Mouse (Mus musculus): Measurements from ENCODE around the gene Mrpl38.

The Mrpl38 gene

DNA sequence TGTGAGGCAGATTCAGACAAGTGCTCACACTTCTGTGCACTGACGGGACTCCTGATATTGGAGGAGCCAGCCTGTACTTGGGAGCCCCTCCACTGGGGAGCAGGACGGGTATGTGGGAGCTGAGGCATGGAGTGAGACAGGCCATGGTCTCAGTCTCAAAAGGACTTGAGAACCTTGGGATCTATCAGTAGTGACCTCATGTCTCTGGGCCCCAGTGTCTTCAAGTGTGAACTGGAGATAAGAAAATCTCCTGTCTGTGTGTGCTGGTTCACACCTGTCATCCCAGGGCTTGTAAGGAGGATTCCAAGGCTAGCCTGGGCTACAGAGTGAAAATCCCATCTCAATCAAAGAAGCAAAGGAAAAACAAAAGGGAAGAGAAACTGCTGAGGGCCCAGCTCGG lies 4.8 kb upstream of the Mrpl38 start:
- DNase-seq: no peak

DNA sequence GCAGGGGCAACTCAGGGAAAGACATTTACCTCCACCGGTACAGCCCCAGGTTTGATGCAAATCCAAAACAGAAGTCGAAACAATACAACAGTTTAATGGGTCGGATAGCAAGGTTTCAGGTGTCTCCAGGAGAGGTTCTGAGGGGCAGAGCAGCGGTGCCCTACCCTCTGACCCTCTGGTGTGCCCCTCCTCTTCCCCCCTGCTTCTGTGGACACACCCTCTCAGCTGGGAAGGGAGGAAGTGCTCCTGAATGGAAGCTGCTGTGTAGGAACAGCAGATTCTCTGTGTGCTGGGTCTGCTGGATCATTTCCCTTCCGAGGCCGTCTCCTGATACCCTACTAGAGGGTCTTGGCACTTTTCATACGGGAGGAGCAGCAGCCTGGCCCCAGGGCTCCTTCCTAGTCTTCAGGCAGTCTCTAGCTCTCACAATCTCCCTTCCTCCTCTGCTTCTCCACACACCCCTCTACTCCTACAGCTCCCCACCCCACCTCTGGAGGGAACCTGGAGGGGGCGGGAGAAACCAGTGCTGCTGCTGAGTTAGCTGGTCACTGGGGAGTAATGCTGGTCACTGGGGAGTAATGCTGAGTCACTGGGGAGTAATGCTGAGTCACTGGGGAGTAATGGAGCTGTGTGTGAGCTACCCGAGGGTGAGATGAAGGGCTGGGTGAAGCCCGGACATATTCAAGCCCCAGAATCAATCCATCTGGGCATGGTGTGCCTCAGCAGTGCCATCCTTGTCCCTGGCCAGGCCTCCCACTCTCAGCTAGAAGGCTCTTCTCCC lies 3.7 kb upstream of the Mrpl38 start:
- no peak for DNase-seq

DNA sequence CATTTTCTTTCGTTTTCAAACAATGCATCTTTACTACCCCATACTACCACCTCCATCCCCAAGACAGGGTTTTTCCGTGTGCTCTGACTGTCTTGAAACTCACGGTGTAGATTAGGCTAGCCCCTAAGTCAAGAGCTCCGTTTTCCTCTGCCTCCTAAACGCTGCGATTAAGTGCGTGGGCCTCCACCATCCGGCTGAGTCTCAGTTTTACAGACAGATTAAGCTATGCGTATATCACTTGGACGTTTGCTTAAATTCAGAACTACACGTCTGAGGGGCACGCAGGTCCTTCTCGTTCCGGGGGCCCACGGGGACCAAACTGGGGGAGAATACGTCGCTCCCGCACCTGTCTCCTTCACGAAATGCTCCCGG lies 586 bp downstream of the Mrpl38 start:
- no peak for DNase-seq

DNA sequence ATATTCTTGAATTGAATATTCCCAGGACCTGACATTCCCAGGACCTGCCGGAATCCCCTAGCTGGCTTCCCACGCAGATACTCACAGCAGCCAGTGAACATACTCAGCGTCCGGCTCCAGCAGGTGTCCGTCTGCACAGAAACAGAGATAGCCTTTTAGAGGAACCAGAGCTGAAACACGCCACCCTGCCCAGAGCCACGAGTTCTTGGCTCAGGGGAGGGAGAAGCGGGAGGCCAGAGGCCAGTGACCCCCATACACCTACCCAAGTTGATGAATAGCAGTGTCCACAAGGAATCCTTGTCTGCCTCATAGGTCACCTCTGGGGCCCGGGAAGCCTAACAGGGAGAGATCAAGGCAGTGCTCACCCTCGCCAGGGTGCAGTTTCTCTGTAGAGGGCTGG lies 4.5 kb downstream of the Mrpl38 start:
- DNase-seq: peak; percentile 93

DNA sequence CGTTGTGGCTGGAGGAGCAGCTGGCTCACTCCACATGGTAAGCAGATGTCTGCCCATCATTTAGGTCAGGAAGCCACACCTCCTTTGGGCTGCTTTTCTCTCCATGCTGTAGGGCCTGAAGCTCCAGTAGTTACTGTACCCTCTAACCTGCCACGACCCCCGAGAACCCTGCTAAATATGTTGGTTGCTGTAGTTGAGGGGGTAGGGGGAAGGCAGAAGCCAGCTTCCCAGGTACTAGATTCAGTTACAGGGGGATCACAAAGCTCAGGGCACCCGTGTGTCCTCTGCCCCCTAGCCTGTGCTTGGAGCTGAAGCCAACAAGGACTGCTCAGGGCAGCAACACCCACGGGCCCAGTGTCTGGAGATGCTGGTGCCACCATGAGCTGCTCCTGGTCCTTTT lies 5.2 kb downstream of the Mrpl38 start:
- DNase-seq: peak; percentile 92

DNA sequence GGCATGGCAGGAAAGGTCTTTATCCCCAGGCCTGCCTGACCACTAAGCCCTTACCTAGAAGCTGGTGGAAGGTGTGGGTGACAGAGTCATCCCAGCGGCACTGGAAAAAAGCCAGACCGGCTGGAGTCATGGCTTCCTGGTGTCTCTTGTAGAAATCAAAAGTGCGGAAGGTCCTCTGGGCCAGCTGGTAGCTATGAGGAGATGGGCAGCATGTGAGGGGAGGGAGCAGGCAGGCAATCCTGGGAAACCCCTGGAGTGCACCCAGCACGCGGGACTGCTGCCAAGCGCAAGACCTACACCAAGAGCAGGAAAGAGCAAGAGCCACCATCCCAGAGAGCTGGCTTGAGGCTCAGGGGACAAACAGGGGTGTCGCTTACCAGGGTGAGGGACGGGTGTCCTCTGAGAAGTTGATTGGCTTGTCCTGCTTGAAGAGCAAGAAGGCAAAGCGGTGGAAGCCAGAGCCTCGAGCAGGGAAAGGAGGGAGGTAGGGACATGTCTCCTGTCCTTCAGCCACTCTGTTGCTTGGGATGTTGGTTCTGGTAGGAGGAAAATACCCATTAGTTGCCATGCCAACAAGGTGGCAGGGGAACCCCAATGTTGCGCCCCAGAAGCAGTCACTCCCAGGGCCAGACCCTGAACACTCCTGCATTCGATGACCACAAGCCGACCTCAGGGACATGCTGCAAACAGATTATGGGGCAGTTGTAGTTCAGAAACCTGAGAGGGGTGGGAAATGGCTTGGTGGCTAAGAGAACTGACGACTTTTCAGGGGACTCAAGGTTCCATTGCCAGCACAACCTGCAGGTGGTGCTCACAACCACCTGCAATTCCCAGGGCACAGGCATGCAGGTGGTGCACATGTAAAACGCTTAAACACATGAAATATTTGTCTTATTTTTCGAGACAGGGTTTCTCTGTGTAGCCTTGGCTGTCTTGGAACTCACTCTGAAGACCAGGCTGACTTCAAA lies 6.0 kb downstream of the Mrpl38 start:
- peak; percentile 97 for DNase-seq

DNA sequence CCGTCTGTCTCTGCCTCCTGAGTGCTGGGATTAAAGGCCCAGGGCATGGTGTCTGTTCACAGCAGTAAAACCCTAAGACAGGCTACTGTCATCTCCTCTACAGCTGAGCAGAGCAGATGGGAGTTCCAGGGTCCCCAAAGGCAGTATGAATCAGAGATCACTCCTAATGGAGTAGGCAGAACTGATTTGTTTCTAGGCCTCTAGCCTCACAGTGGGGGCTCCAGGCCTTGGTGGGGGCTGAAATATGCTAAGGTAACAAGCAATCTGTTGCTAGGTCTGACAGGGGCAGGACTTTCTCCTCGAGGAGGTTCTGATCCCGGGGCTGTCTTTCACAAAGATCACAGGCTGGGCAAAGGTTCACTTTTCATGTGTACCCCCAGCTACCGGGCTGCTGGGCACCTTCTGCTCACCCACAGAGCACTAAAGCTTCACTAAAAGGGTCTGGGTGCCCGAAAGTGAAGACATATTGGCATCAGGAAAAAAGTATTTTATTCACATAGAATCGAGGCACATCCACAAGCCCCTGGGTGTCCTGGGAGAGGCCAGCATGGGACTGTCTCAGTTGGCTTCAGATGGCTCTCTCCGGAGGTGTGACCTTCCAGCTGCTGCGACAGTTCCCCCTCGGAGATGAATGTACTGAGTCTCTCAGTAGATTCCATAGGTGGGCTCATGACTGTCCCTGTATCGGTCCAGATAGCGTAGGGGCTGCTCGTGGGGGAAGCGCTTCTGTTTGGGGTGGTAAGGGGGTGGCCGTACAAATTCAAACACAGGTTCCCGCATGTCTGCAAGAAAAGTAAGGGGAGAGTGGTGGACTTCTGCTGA lies 7.1 kb downstream of the Mrpl38 start:
- DNase-seq: peak; percentile 94

DNA sequence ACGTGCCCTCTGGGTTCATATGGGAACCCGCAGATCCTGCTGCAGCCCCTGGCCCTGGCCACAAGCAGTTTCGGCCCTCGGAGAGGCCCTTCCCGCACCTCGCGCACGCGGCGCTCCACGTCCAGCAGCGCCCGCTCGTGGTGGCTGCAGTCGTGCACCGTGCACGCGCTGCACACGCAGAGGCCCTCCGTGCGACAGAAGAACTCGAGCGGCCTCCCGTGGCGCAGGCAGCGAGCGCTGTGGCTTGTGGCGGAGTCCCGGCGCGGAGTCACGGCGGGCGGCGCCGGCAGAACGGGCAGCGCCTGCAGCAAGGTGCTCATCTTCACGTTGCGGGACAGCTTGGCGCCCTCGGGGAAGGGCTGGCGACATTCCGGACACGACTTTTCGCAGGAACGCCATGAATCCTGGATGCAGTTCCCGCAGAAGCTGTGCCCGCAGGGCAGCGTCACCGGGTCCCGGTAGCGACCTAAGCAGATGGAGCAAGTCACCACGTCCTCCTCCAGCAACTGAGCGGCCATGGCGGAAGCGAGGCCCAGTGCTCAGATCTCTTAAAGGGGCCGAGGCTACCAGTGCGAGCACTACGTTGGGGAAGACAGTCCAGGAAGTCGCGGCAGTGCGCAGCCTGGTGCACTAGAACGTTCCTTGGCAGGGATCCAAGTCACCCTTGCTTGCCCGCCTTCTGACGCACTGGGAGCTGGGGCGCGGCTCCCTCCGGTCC lies 8.0 kb downstream of the Mrpl38 start, which contains the start of gene Trim65:
Gene Trim65 (minus strand): TSS at position 641 of the 718 bp plus-strand sequence.
- peak; percentile 99 for DNase-seq

DNA sequence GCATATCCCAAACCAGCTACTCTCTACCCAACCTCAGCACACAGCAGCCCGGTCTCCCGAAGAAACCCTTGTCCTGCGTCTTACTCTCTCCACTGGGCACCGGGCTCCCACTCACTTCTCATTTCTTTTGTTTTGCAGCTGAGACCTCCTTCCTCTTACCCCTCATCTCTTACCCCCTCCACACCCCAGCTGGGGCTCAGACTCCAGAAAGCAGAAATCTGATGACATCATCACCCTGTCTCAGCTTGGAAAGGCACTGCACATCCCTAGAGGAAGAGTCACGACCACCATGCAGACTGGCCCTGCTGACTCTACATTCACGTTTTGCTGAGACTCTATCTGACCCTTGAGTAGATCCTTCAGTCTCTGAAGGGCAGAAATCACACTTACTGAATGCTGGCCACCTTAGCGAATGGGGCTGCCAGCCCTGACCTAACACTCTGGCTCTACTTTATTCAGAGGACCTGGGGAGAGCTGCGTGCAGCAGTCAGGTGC lies 8.6 kb downstream of the Mrpl38 start:
- peak; percentile 96 for DNase-seq

DNA sequence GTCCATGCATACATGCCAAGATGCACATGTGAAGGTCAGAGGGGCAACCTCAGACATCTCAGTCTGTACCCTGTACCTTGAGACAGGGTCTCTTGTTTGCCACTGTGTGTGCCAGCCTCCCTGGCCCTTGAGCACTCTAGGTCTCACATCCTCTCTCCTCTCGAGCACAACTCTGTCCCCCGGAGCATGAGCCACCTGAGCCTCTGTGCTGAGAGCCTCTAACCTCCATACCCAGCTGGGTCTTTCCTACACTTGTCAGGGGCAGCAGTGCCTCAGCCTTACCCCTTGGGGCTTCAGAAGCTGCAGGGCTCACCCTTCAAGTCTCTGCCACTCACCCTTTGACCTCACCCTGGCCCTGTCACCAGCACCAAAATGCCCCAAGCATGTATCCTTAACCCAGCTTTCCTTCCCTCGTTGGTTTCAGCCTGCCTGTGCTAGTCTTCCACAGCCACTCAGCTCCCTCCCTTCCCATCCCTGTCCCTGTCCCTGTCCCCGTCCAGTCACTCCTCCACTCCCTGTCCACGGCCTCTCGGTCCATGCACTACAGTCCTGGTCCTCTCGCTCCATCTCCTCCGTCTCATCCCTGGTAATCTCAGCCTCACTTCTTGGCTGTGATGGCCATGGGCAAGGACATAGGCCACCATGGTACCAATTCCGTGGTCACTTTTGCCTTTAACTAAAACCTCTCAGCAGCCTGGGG lies 9.4 kb downstream of the Mrpl38 start:
- DNase-seq: peak; percentile 93

DNA sequence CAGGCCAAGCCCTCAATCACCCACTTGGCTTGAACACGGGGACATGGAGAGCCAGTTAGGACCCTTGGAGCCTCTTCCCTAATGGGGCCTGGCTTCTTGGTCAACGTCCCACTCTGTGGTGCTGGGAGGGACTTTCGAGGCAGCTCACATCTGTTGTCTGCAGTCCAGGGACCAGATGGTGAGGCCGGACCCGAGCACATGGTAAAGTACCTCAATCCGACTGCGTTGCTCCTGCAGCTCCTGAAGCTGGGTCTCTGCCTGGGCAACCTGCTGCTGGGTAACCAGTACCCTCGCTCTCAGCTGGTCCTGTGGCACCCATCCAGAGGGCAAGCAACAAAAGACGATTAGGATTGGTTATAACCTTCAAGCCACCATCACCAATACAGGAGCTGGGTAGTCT lies 10.7 kb downstream of the Mrpl38 start:
- peak; percentile 96 for DNase-seq

DNA sequence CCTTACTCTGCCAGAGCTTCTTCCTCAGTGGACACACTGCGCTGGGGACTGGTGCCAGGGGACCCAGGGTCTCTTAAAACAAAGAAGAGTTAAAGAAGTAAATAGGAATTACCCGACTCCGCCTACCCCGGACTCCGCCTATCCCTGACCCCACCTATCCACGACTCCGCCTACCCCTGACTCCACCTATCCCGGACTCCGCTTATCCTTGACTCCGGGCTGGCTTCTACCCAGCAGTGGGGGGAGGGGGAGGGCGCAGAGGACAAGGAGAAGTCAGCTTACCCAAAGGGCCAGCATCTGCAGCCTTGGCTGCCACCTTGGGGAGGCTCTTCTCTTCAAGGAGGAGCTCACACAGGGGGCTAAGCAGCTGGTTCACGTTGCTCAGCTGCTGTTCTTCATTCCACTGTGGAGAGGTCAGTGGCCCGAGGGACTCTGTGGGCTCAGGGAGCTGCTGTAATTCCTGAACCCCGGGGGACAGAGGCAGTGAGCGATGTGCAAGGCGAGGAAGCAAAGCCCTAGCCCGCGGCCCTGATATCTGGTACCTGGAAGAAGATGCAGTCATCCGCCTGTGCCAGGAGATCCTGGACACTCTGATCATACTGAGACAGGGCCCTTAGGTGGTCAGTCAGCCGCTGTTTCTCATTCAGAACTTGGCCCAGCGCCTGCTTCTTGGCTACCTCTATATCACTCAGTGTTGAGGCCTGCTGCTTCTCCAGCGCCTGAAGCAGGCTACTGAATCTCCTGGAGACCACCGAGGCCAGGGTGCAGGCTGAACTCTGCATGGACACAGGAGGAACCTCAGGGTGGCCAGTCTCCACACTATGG lies 11.3 kb downstream of the Mrpl38 start, which contains the start of gene Trim47:
Gene Trim47 (minus strand): TSS at position 55 of the 825 bp plus-strand sequence.
- peak; percentile 99 for DNase-seq

DNA sequence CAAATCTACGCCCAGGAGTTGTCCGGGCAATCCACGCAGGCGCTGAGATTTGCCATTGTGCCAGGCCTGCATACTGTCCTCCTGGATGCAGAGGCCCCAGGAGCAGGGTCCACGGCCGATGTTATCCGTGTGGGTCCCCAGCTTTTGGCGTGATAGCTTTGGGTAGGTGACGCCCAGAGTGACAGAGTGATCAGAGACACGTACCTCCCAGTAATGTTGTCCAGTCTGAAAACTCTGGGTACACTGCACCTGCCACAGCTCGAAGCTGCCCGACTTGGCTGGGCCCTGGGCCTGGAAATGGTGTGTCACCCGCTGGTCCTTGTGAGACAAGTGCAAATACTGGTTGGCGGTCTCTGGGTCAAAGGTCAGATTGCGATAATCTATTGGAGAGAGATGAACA lies 12.4 kb downstream of the Mrpl38 start:
- peak; percentile 94 for DNase-seq

DNA sequence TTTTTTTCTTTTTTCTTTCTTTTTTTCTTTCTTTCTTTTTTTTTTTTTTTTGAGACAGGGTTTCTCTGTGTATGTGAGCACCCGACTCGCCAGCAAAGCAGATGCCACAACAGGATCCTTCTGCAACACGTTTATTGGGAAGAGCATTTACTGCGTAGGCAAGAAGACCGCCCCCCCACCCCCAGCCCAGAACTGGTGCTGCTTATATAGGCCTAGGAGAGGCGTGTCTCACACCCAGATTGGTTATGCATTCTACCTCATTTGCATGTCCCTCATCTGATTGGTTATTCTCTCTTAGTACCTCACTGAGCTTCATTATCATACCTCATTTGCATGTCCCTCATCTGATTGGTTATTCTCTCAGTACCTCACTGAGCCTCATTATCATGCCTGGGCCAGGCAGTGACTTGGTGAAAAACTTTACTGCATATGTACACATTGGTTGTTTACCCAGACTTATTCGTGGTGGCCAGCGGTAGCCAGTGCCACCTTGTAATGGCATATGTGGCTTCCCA lies 16.9 kb downstream of the Mrpl38 start:
- peak; percentile 76 for DNase-seq

DNA sequence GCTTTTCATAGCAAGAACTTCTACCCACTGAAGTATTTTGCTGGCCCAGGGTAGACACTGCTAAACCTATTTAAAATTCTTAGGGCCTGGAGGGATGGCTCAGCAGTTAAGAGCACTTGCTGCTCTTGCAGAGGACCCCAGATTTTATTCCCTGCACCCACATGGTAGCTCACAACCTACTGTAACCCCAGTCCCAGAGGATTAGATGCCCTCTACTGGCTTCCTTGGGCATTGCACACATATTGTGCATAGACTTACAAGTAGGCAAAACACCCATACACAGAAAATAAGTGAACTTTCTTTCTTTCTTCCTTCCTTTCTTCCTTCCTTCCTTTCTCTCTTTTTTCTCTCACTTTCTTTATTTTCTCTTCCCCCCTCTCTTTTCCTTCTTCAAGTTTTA lies 20.8 kb downstream of the Mrpl38 start:
- DNase-seq: no peak

DNA sequence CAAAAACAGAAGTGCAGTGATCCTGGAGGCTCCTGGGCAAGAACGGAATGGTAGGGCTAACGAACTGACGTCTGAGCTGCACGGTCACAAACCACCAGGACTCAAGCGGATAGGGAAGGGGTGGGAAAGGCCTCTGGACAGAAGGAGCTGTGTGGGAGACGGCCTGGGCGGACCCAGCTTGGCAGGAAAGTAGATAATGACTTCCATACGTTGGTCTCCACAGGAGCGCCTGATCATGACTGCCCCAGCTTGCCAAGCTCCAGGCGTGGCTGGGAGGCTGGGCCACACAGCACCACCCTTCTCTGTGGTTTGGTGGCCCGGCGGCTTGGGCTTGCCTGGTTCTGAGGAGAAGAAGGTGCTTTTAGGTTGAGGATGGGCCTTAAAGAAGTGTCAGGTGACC lies 21.4 kb downstream of the Mrpl38 start:
- peak; percentile 90 for DNase-seq

DNA sequence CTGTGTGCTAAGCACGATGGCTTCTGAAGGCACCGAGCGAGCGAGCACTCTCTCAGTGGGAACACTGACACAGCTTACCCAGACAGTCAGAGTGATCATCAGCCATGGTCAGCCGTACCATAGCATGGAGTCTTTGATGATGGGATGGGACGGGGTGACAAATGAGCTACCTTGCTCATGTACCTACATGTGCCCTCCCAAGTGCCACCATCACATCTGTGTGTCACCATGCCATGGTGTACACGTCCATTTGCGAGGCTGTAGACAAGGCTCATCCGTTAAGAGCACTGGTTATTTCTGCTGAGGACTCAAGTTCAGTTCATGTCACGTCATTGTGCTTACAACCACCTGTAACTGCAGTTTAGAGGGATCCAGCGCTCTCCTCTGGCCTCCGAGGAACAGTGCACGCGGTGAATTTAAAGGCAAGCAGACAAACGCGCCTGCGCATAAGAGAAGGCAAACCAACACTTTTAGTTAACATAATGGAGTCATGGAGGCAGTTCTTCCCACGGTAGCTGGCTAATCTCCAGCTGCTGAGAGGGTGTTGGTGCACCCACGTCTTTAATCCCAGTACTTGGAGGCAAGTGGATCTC lies 27.0 kb downstream of the Mrpl38 start:
- peak; percentile 93 for DNase-seq

DNA sequence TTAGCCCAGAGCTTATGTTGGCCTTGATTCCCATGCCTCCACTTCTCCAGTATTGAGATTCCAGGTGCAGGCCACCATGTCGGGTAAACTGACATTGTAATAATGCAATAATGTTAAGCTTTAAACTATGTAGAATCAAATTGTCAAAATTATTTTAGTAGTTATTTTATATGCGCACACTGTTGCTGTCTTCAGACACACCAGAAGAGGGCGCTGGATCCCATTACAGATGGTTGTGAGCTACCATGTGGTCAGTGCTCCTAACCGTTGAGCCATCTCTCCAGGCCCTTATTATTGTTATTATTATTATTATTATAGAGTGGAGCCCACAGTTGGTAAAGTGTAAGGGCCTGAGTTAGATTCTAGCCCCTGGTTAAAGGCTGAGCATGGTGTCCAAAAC lies 27.6 kb downstream of the Mrpl38 start:
- DNase-seq: no peak

DNA sequence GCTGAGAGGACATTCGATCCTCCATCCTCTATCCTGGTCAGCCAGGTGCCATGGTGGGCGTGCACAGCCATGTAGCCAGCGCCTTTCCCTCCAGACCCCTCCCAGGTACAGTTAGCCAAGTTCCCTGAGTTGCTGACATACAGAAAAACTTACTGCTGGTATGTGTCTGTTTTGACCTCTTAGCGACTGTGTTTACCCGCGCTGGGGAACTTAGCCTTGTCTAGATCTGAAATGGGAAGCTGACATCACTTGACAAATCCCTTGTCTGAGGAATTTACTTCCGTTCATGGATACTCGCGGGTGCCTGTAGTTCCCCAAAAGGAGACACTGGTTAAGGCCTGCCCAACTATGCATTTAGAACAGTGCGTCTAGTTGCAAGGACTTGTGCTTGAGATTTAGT lies 28.1 kb downstream of the Mrpl38 start:
- DNase-seq: no peak

DNA sequence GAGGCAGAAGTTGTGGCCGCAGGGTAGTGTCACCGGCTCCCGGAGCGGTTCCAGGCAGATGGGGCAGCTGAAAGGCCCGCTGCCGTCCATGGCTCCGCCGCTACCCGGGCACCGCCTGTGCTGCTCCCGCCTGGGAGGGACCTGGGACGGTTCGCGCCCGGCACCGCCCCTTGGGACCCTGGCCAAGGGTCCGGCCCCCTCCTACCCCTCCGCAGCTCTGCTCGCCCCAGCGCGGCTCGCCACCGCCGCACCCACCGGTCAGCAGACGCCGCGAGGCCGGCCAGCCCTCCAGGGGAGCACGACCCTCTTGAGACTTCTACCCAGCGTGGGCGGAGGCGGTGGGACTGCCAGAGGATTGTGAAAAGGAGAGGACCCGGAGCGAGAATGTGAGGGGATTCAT lies 28.5 kb downstream of the Mrpl38 start:
- peak; percentile 99 for DNase-seq
